Mouse (Mus musculus): Measurements from ENCODE around the gene Arpc1b. TPM values are rescaled to one million over a fixed set of nuclear protein-coding genes. Genes with fewer than 3 reads are reported as not detected.

The Arpc1b gene
- polyA plus RNA-seq (2014; fragmentation: Illumina TruSeq; extraction: RNeasy Lipid Tissue Mini Kit (QIAGEN cat#74804); ENCODE audit: low read depth, low replicate concordance) = 77.3 TPM

DNA sequence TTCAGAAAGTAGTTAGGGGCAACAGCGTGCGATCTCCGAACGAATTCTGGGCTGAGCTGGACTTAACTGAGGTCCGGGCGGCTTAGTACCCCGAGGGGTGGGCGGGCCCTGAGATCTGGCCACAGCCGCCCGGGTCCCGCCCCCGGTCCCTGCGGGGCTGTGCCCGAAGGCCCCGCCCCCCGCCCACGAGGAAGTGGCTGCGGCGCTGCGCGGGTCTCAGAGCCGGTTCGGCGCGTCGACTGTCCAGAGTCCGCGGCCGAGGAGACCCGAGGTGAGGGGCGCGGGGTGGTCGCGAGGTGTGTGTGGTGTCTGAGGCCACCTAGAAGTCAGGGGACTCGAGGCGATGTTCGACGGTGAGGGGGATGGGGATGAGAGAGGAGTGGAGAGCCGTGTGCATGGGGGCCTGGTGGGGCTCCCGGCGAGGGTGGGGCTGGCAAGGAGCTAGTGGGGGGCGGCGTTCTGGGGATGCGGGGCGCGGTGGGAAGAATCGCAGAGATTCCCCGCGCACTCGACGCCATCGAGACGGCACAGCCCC lies at the start of gene Arpc1b:
Arpc1b (plus strand) TSS at position 145 of the 535 bp plus-strand sequence.

DNA sequence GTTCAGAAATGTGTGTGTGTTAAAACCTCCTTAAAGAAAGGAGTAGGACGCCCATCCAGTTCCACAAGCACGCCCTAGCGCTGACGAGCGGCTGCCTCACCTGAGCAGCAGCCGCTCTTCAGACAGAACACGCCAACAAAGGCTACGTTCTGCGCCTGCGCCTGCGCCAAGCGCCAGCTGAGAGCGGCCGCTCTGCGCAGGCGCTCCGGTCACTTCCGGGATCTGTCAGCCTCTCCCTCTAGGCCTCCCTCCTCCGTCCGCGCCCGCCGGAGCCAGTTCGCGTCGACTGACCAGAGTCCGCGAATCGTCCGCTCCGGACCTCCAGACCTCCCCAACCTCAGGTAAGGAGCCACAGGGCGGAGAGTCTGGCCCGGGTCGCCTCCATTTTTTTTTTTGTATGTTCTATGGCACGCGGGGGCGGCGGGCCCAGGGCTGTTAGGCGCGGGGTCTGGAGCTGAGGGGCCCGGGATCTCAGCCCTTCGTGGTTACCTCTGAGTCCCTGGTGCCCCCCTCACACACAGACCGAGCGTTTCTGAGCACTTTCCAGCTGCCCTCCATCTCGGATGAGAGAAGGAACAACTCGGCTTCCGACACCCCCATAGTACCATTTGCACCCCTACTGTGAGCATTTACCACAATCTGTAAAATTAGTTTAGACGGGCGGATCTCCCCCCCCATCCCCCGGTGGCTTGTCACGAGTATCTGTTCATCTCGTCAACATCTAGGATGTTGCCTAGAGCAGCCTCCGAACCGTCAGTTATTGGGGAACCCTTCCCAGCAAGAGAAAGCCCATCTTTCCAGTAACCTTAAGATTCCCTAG lies 30.2 kb upstream of the Arpc1b start, which contains the start of the genes Arpc1a and Kpna7:
Arpc1a (plus strand) TSS at position 199 of the 820 bp plus-strand sequence.
Kpna7 (minus strand) TSS at position 399 of the 820 bp plus-strand sequence.

DNA sequence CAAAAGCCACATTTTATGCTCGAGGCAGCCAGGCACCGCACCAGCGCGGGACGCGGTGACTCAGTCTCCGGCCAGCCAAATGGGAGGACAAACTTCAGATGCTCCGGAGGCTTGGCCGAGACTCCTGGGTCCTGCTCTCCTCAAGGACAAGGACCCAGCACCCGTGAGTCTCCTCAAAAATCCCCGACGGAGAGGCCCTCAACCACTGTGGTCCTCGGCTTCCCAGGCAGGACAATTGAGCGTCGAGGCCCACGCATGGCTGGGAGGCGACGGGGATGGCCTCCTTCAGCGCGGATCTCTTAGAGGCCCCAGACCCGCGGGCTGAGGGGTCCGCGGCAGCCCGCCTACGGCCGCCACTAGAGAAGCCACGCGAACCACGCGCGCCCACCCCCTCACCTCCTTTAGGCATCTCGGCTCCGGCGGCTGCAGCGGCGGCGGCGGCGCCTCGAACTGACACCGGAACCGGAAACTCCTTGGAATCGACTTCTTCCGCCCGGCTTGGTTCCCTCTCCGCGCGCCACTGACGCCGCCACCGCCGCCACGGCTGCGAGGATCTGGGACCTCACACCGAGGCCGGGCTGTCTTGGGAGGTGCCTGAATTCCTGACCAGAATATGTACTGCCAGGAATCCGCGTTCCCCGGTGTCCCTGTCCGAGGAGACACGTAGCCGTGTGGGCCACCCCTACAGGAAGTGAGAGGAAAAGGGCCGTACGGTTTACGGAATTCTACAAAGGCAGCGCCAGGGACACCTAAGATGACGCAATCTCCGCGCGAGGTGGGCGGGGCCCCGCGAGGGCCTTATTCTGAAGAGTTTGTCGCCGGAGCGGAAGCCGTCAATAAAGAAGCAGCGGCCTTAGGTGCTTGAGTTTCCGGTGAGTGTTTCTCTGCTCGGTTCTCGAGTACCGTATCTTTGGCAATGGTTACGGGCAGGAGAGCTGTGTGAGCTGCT lies 25.8 kb downstream of the Arpc1b start, which contains the start of the genes Pdap1 and Bud31:
Pdap1 (minus strand) TSS at position 668 of the 949 bp plus-strand sequence.
Bud31 (plus strand) TSS at position 792 of the 949 bp plus-strand sequence.

DNA sequence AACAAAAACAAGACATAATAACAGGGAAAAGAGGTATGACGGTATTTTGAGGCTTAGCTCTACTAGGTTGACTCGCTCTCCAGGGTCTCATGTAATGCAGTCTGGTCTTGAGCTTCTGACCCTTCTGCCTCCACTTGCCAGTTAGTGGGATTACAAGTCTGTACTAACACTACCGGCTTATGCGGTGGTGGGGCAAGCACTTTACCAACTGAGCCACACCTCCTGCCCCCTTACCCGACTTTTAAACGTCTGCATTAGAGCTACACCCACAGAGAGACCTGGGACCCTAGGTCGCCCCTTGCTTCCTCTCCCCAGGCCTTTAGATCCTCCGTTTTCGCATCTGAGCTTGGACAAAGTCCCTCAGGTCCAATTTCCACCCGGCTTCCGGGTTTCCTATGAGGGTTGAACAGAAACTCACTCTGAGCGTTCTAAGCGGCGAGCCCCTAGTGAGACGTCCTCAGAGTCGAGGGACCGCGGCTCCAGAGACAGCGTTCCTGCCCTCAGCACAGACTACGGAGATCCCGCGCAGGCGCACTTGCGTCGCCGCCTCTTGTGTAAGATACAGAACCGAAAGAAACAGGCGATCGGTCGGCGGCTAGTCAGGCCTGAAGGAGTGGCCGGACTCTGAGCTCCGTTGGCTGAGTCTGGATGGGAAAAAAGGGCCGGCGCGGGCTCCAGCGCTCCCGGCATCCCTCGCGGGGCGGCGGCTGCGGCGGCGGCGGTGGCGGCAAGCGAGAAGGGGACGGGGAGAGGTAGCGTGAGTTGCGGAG lies 52.7 kb downstream of the Arpc1b start, which contains the start of the genes Ptcd1 and Cpsf4:
Ptcd1 (minus strand) TSS at position 573 of the 770 bp plus-strand sequence.
Cpsf4 (plus strand) TSS at position 678 of the 770 bp plus-strand sequence.

Other genes with a start within 250 kb of the Arpc1b start
- 22.4 TPM for gene Smurf1, start 148.4 kb upstream of the Arpc1b start, polyA plus RNA-seq (2014; fragmentation: Illumina TruSeq; extraction: RNeasy Lipid Tissue Mini Kit (QIAGEN cat#74804); ENCODE audit: low read depth, low replicate concordance)
- gene Gm4871, start 81.5 kb upstream of the Arpc1b start, polyA plus RNA-seq (2014; fragmentation: Illumina TruSeq; extraction: RNeasy Lipid Tissue Mini Kit (QIAGEN cat#74804); ENCODE audit: low read depth, low replicate concordance) = not detected
- not detected for gene 1700018F24Rik, start 71.2 kb upstream of the Arpc1b start, polyA plus RNA-seq (2014; fragmentation: Illumina TruSeq; extraction: RNeasy Lipid Tissue Mini Kit (QIAGEN cat#74804); ENCODE audit: low read depth, low replicate concordance)
- gene Arpc1a, start 30.4 kb upstream of the Arpc1b start, polyA plus RNA-seq (2014; fragmentation: Illumina TruSeq; extraction: RNeasy Lipid Tissue Mini Kit (QIAGEN cat#74804); ENCODE audit: low read depth, low replicate concordance) = 64.2 TPM
- not detected for gene Kpna7, start 30.2 kb upstream of the Arpc1b start, polyA plus RNA-seq (2014; fragmentation: Illumina TruSeq; extraction: RNeasy Lipid Tissue Mini Kit (QIAGEN cat#74804); ENCODE audit: low read depth, low replicate concordance)
- gene Pdap1, start 26.0 kb downstream of the Arpc1b start, polyA plus RNA-seq (2014; fragmentation: Illumina TruSeq; extraction: RNeasy Lipid Tissue Mini Kit (QIAGEN cat#74804); ENCODE audit: low read depth, low replicate concordance) = 67.3 TPM
- gene Bud31, start 26.1 kb downstream of the Arpc1b start, polyA plus RNA-seq (2014; fragmentation: Illumina TruSeq; extraction: RNeasy Lipid Tissue Mini Kit (QIAGEN cat#74804); ENCODE audit: low read depth, low replicate concordance) = 78.3 TPM
- 17.6 TPM for gene Ptcd1, start 52.9 kb downstream of the Arpc1b start, polyA plus RNA-seq (2014; fragmentation: Illumina TruSeq; extraction: RNeasy Lipid Tissue Mini Kit (QIAGEN cat#74804); ENCODE audit: low read depth, low replicate concordance)
- gene Cpsf4, start 53.0 kb downstream of the Arpc1b start, polyA plus RNA-seq (2014; fragmentation: Illumina TruSeq; extraction: RNeasy Lipid Tissue Mini Kit (QIAGEN cat#74804); ENCODE audit: low read depth, low replicate concordance) = 11.3 TPM
- gene Atp5j2, start 77.8 kb downstream of the Arpc1b start, polyA plus RNA-seq (2014; fragmentation: Illumina TruSeq; extraction: RNeasy Lipid Tissue Mini Kit (QIAGEN cat#74804); ENCODE audit: low read depth, low replicate concordance) = 1,357 TPM
- gene Zkscan14, start 87.7 kb downstream of the Arpc1b start, polyA plus RNA-seq (2014; fragmentation: Illumina TruSeq; extraction: RNeasy Lipid Tissue Mini Kit (QIAGEN cat#74804); ENCODE audit: low read depth, low replicate concordance) = 6.5 TPM
- 9.9 TPM for gene Zkscan5, start 90.3 kb downstream of the Arpc1b start, polyA plus RNA-seq (2014; fragmentation: Illumina TruSeq; extraction: RNeasy Lipid Tissue Mini Kit (QIAGEN cat#74804); ENCODE audit: low read depth, low replicate concordance)
- 34.8 TPM for gene Zfp655, start 117.5 kb downstream of the Arpc1b start, polyA plus RNA-seq (2014; fragmentation: Illumina TruSeq; extraction: RNeasy Lipid Tissue Mini Kit (QIAGEN cat#74804); ENCODE audit: low read depth, low replicate concordance)
- 6.9 TPM for gene Zscan25, start 166.3 kb downstream of the Arpc1b start, polyA plus RNA-seq (2014; fragmentation: Illumina TruSeq; extraction: RNeasy Lipid Tissue Mini Kit (QIAGEN cat#74804); ENCODE audit: low read depth, low replicate concordance)
- not detected for gene Cyp3a57, start 231.1 kb downstream of the Arpc1b start, polyA plus RNA-seq (2014; fragmentation: Illumina TruSeq; extraction: RNeasy Lipid Tissue Mini Kit (QIAGEN cat#74804); ENCODE audit: low read depth, low replicate concordance)

Measured in heart, adult 10 weeks (tissue).